Mouse (Mus musculus) heart, adult 2 months (tissue): ENCODE results near the gene Gpr68.

Source experiments
- CTCF ChIP-seq: fragments of 200-600 bp; IDR thresholded peaks from 2 replicates; pipeline ENCODE4 v1.8.1; 2022; ENCODE audit warnings: antibody characterized with exemption, mild to moderate bottlenecking, moderate library complexity
- EP300 ChIP-seq: fragments of 200-500 bp; IDR thresholded peaks from 2 replicates; pipeline ENCODE4 v1.6.1; 2011; ENCODE audit warnings: low read depth, low read length, control low read depth; ENCODE audit not compliant: insufficient read depth
- POLR2A ChIP-seq: fragments of 200-500 bp; IDR thresholded peaks from 2 replicates; pipeline ENCODE4 v1.6.1; 2011; ENCODE audit warnings: mild to moderate bottlenecking, low read depth, low read length, control low read depth; ENCODE audit not compliant: insufficient read depth

- no peak for TF ChIP-seq POLR2A
- no peak for TF ChIP-seq CTCF
- no peak for TF ChIP-seq EP300
Observed at GRCm38 (mm10) chr12:100953926-100954325, 45.9 kb upstream of the Gpr68 start.
